Mouse (Mus musculus) embryonic fibroblast, embryonic 13.5 days (primary cell): ENCODE measurements around the gene Fabp1.

Experiments
- CTCF ChIP-seq: IDR thresholded peaks from 2 replicates; pipeline ENCODE4 v1.5.1; 2011; ENCODE audit warnings: mild to moderate bottlenecking, control low read depth, low read length, moderate library complexity, borderline replicate concordance; ENCODE audit not compliant: insufficient read depth
- POLR2A ChIP-seq: IDR thresholded peaks from 2 replicates; pipeline ENCODE4 v1.6.1; 2011; ENCODE audit warnings: low read depth, mild to moderate bottlenecking, control low read depth, low read length, moderate library complexity

DNA sequence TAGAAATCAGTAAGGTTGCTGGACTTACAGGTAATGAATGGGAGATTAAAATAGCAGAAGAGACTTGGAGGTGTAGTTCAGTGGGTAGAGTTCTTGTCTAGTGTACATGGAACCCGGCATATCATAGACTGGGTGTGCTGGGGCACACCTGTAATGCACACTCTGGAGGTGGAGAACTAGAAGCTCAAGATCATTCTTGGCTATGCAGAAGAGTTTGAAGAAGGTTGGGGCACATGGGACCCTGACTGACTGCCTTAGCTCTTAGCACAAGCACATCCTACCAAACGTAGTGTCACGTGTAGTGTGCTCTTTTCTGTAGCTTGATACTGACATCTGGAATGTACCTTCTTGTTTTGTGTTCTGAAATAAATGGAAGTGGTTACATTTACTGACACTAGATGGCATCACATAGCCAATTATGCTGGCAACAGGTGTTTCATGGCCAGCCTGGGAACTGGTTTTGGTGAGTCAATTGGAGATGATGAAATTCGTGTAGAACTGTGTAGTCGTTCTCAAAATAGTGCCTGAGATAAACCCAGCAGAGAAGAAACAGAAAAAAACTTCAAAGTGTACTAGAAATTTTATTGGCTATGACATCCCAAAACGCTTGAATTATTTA is 33.0 kb upstream of the Fabp1 start:
- TF ChIP-seq CTCF (no peak), POLR2A (no peak)
